Mouse (Mus musculus) fibroblast of lung, adult 2 months (primary cell): Measurements from ENCODE around the gene Zfp92.
A peak's percentile ranks its signal among the peaks of the same experiment; 100 is the strongest.
"Not testable (repeated sequence)": the region's sequence is repeated elsewhere in the genome, so short reads cannot be mapped to it uniquely, and the experiment has no call there.

ENCODE experiments used
- DNase-seq: peaks from one replicate; pipeline ENCODE4 v3.0.0-alpha.2; 2011; ENCODE audit warnings: low read depth

Gene Zfp92

DNA sequence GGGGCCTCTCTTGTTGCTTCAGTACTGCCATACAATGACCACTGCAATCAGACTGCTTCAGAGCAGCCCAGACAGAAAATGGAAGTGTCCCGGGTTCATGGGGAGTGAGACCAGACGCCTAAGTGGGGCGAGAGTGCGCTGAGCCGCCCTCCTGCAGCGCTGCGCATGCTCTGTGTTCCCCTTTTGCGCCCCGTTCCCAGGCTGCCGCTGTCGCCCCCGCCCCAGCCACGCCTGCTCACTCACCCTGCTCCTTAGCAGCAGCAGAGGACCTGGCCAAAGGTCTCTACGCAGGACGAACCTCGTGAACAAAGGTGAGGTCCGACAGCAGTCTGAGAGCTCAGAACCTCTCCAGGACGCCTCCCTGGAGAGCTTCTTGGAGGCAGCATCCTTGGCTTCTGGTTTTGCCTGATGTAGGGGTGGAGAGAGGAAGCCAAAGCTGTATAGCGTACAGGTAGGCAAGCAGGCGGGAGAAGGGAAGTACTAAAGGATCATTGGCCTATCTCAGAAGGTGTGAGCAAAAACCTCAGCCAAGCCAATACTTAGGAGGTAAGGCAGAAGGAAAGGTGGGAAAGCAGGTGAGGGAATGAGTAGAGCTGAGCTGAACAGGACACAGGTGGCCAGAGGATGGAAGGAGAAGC, at the start of gene Zfp92:
Gene Zfp92 (plus strand): TSS at position 217 of the 638 bp plus-strand sequence.
- no peak for DNase-seq

DNA sequence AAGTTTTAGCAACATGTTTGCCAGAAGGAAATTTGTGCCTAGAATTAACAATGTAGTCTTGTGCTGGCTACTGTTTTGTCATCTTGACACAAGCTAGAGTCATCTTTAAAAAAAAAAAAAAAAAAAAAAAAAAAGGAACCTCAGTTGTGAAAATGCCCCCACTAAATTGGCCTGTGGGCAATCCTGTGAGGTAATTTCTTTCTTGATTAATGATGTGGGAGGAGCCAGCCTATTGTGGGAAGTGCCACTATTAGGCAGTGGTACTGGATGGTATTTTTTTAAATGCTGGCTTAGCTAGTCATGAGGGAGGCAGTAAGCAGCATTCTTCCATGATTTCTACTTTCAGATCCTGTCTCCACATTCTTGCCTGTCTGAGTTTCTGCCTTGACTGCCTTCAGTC, 47.6 kb upstream of the Zfp92 start:
- no peak for DNase-seq

DNA sequence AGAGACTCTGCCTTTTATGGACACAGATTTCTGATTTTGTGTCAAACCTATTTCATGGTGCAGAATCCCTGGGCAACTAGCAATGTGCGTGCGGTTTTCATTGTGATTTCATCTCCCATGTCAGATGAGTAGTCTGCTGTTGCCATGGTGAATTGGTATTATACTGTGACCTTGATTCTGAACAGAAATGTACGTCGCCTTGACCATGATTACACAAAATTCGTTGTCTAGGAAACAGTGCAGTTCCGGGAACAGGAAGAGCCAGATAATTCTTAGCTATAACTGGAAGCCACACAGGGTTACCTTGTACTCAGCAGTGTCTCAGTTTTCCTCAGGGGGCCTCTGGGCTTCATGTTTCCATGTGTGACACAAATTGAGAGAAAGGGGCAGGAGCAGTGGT, 26.5 kb upstream of the Zfp92 start:
- DNase-seq: no peak

DNA sequence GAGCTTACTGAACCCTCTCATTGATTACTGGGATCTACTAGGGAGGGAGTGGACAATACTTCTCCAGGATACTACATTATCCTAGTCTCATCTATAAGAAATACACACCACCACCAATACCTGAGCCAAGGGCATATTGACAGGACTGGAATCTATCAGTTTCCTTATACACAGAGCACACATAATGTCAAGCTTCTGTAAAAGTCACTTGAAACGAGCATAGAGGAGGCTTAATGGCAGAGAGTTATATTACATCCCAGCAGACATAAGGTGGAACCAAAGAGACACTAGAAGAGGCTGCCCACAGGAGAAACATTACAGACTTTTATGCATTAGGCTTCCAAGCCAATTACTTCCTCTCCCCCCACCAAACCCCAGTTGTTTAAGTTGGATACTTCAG, 26.0 kb upstream of the Zfp92 start:
- DNase-seq: no peak

DNA sequence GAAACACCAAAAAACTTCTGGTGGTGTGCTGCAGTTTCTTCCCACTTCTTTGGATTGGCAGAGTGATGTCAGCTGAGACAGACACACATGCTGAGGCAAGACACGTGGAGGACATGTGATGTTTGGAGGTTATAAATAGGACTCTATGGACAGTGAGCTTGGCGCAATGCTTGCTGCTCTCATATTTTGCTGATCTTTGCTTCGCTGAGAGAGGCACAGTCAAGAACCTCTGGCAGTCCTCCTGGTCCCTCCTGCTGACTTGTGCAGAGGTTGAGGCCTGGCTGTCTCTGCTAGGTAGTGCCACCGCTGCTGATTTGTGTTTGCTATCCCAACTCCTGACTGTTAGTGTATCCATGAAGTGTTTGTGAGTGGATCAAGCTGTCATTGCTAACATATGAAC, 19.4 kb upstream of the Zfp92 start:
- no peak for DNase-seq

DNA sequence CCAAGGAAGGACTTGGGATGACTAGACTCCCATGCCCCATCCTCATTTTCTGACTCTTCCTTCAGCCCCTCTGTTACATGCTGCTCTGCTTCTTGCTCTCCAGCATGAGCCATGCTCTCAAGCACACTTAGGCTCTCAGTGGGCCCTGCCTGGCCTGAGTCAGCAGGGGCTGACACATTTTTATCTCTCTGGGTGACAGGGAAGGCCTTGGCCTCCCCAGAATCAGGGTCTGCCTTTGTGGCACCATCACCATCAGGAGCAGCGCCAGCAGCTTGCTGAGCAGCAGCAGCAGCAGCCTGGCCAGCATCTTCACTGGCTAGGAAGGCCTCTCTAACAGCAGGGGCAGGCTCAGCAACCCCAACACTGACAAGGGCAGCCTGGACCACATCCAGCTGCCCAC, 14.4 kb upstream of the Zfp92 start:
- no peak for DNase-seq

DNA sequence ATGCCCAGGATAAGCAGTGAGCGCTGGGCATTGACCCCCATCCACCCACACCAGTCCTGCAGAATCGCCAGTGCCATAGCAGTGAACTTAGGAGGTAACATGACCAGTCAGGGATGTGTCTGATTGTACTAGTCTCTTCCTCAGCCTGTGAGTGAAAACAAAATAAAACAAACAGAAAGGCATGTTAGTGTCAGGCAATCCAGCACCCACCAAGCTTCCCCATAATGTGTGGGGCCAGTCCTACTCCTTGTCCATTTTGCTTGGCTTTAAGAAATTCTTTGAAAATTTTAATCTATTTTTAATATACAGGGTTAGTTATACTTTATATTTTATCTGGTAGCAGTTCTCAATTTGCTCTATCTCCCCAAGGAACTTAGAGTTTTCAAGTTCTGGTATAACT, 12.3 kb upstream of the Zfp92 start, which contains the start of gene Gm18336:
Gene Gm18336 (minus strand): TSS at position 101 of the 400 bp plus-strand sequence.
- DNase-seq: not testable (repeated sequence)

DNA sequence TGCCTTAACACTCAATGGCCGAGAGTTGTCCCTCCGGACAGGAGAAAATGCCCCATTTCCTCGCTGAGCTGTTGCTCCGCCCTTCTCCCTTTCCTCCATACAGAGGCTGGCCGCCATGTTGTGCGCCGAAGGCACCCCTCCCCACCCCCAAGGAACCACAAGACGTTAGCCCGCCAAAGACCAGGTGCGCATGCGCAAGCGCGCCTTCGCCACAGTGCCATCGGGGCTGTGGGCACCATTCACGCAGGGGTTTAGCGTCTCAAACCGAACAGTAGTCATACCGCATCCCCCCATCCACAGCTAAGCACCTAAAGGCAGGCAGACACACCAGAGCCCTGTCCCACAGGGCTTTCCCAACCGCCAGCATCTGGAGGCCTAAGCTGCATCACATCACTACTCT, 9.9 kb upstream of the Zfp92 start:
- DNase-seq: no peak

DNA sequence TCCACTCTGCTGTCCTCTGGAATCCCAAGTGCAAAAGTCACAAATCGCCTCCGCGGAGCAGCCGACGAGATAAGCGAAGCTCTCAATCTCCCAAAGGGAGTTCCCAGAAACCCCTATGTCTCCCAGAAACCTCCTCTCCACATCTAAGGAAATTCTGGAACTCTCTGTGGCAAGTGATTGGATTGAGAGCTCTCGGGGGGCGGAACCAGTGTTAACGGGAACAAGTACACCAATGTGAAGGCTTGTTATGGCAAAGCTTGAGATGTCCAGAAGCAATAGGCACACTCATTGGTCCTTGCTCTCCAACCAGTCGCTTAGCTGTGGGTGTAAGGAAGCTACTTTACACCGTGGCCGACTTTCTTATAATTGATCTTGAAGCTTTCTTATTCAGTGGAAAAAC, 9.3 kb upstream of the Zfp92 start:
- DNase-seq: no peak

DNA sequence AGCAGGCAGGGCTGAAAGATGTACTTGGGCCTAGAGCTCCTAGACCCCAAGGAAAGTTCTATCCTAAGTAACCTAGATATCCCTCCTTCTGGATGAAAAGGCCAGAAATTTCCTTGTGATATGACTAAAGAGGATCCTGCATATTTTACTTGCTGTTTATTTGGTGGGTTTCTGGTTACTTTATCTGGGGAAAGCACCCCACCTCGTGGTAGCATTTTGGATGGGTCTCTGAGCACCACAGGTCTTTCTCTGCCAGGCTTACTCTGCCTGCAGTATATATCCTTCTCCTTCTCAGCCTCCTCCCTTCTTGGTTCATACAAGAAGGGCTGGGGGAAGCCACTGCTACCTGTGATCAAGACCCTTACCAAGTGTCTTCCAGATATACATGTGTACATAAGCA, 1.9 kb downstream of the Zfp92 start:
- DNase-seq: no peak

DNA sequence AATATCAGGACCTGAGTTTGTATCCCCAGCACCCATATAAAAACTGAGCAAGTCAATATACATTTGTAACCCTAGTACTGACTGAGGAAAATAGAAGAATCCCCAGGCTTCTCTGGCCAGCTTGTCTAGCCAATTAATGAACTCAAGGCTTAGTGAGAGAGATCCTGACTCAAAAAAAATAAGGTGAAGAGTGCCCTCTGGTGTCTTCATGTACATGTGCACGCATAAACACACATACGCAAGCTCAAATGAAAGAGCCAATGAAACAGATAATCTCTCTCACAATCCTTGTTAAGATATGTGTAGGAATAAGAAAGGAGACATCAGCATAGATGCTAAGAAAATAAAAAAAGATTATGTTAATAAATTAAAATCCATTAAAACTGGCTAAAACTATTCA, 19.1 kb downstream of the Zfp92 start:
- no peak for DNase-seq

DNA sequence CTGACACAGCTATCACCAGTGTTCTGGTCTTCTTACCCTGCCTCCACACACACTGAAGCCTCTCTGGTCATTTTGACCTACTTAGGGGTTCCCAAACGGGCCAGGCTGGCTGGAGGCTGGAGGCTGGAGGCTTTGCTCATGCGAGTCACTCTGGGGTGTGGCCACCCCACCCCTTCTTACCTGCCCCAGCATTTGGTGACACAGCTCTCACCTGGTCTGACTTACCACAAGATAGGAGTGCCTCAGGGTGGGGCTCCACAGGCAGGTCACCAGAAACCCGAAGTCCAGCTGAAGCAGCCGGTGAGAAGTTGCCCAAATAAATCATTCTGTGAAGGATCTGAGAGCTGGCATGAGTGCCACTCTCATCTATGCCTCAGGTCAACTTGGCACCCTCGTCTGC, 22.0 kb downstream of the Zfp92 start:
- no peak for DNase-seq

DNA sequence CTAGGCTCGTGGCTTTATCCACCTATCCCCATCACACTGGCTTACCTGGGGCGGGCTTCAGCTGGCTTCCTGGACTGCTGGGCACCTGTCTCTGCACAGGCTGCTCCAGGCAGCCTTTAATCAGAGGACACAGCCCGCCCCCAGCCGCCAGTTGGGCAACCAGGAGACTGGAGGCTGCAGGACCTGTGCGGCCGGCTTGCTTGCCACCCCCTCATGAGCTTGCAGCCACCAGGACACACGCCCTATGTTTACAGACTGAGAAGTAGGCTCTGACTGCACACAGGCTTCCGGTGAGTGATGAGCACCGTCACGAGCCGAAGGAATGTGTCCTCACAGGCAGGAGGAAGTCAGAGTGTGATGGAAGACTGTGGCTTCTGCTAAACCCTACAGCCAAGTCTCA, 24.4 kb downstream of the Zfp92 start, which contains the start of gene Trex2:
Gene Trex2 (minus strand): TSS at position 93 of the 400 bp plus-strand sequence.
- DNase-seq: no peak

DNA sequence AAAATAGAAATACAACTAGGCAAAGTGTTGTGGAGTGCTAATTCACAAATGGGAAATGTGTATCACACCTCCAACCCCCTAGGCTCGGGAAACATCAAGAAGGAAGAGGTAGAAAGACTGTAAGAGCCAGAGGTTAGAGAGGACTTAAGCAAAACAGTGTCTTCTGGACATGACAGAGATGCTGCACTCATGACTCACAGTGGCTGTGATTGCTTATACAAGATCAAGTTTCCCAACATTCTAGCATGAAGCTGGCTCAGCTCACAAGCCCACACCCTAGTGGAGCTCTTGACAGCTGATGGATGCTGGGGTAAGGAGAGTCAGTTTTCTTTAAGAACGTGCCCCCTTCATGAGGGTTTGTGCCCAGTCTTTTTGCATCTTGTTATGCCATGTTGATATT, 30.5 kb downstream of the Zfp92 start:
- no peak for DNase-seq

DNA sequence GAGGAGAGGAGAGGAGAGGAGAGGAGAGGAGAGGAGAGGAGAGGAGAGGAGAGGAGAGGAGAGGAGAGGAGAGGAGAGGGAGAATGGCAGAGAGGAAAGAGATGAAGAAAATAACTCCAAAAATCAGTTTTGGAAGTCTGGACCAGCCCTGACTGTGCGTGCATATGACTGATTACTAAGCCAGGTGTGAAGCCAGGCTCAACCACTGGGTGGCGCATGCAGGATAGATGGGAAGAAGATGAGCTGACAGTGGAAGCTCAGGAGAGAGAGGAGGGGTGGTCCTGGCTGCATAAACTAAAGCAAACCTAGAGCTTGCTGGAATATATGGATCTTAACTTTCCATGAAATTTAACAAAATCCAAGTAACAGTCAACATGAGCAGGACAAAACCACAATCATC, 41.1 kb downstream of the Zfp92 start:
- no peak for DNase-seq

DNA sequence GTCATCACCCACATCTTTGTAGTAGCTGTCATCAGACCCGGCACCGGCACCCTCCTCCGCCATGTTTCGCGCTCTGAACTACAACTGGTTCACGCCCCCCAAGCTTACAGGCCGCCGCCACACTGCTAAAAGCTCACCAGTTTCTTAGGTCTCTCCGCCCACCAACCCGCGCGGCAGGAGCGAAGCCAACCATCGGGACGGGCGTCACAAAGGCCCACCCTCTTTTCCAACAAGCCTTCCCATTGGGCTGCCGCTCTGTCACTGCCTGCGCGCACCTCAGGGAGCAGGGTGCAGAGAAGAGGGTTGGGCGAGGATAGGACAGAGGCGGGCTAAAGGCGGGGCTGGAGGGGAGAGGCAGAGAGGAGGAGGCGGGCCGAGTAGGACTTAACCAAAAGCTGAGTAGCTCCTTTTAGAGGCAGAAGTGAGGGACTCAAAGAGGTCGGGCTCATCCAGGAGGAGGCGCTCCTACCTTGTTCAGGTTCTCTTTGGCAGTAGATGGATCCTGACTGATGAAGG, 48.0 kb downstream of the Zfp92 start, which contains the start of gene Haus7:
Gene Haus7 (minus strand): TSS at position 168 of the 516 bp plus-strand sequence.
- DNase-seq: peak; percentile 90

DNA sequence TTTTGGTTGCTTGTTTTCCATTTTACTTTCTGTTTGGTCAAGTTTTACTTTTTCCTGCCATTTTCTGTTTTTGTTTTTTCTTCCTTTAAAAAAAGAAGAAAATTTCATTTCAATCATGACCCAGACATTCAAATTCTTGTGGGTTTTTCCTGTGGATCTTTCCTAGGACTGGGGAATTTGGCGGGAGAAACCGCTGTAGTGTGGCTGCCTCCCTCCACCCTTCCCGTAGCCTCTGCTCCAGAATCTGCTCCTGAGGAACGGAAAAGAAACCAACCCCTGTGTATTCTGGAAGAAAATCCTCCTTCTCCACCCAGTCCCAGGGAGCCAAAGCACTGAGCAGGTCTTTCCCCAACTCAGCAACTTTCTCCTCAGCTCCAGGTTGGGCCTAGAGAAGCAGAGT, 49.9 kb downstream of the Zfp92 start:
- DNase-seq: no peak

DNA sequence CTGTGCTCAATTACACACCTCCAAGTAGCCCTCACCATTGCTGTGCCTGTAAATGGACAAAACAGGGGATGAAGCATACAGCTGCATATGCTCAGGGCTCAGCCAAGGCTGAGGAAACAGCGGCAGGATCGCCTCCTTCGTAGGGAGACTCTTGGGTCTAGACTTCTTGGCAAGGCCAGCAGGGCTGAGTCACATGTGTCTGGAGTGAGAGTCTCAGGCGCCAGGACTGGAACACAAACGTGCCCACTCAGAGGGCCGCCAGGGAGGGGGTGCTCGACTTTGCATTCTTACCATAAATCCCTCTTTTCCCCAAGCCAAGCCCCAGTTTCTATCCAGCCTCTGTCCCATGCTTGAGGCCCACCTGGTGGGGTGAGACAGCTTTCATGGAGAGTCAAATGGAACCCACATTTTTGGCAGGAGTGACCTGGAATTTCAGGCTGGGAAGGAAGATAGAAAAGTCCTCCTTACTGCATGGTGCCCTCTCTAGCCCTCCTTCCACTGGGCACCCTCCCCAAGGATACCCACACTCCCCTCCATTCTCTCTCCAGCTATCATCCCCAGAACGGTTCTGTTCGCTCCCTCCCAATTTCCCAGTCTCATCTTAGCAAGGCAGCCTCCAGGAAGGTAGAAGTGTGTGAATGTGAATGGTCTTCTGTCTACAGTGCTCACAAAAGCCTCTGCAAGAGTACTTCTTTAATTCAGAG, 54.7 kb downstream of the Zfp92 start:
- DNase-seq: peak; percentile 83

DNA sequence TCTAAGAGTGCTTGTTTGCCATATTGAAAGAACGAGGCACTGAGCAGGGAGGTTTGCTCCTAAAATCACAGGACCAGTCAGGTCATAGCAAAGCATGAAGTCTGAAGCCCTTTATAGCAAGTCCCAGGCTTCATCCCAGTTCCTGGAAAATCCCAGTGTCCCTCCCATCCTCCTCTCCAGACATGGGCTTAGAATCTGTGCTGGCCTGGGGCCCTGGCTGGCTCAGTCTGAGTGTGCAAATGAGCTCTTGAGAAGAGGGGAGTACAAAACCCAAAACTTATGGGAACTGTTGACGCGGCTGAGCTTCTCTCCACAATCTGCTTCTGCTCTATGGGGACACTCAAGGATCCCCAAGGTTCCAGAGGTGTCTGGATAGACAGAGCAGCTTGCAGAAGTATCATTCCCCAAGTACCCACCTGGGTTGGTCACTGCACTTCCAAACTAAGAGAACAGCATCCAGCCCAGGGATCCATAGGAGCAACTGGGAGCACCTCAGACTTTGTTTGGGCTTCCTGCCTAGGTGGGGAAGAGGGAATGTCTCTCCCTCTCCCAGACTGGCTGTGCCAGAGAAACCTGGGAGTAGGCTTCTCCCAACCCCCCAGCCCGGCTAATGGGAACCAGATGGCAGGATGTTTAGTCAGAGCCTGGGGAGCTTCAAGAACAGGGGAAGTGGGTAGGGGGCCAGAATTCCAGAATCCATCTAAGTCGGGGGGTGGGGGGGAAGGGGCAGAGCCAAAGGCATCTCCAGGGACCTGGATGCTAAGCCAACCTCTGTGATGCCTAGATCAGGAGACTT, 56.7 kb downstream of the Zfp92 start:
- no peak for DNase-seq

DNA sequence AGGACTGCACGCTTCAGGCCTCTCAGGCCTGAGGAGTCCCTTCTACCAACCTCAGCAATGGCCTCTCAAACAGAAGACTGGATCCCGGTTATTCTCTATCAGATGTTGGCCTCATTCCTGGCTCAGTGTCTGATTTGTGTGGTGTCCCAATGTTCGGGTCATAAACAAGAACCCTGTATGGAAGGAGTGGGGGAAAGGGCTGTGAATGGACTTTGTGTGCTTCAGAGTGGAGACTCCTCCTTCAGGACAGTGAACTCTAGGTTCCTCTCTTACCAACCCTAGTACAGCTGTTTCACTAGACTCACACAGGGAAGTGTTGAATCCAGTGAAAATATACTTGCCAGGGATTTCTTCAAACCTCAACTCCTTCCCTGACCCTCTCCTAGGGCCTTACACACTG, 57.4 kb downstream of the Zfp92 start:
- DNase-seq: no peak

DNA sequence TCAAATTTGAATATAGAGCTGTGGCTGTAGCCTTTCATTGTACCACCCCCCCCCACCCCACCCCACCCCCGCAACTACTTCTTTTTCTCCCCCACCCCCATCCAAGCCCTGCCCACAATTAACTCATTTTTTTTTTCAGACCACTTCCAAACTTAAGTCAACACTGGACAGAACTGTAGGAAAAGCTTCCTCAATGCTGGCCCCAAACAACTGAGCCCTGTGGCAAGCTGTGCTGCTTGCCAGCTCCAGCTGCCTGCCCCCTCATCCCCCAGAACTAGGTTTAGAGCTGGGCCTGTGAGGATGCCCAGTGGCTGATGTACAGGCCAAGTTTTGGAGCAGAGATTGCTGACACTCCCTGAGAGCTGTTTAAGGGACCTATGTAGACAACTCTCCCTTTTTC, 57.9 kb downstream of the Zfp92 start:
- DNase-seq: no peak

DNA sequence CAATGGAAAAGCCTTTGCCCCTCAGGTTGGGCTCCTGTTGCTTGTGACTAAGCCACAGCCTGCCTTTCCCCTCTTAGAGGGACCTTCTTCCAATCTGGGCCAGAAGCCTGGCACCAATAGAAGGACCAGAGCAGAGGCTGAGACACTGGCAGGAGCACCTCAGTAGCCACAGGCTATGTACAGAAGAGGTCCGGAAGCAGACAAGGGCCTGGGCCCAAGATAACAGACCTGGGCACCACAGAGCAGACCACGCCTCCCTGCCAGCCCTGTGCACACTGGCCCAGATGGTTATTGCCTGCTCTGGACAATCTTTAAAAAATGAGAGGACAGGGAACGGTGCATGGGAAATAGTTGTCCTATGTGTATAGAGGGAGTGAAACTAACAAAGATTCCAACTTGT, 60.9 kb downstream of the Zfp92 start:
- no peak for DNase-seq
